Mouse (Mus musculus): Measurements from ENCODE around the gene S100a6. TPM values are rescaled to one million over a fixed set of nuclear protein-coding genes. Genes with fewer than 3 reads are reported as not detected.
A peak's percentile ranks its signal among the peaks of the same experiment; 100 is the strongest.

The S100a6 gene
- polyA plus RNA-seq, 1 experiment from 2014 or later: 418 TPM

DNA sequence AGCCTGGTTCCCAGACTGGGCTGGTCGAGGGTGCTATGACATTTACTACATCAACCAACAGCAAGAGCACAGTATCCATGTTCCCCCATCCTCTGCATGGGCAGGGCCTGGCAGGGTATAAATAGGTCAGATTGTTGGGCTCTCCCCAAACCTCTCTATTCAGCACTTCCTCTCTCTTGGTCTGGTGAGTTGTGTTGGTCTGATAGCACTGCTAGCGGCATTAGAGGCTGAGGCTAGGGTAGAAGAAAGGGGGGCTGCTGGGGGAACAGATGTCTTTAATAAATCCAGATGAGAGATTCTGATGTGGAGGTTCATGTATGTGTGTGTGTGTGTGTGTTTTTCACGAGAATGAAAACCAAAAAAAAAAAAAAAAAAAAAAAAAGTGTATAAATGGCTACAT, 9.1 kb upstream of the S100a6 start, which contains the start of gene S100a4:
Gene S100a4, plus strand, starts transcription at position 149 of the 400 bp plus-strand sequence.
- no peaks in the 10 kb centered on the region for H3K27me3 ChIP-seq (ENCODE audit: control insufficient read depth, insufficient read depth, low read length)
- H3K4me2 ChIP-seq (replicated peaks; ENCODE audit: low read depth, low read length): no peak within 1 kb of the TSS
- no peaks in the 10 kb centered on the region for H3K9me3 ChIP-seq (ENCODE audit: control insufficient read depth, low read depth, low read length)
- ATAC-seq (ENCODE audit: insufficient number of reproducible peaks, insufficient read depth, low FRiP score, low read depth): no peak
- H3K4me3 ChIP-seq (ENCODE audit: low read depth, low read length): no peak within 1 kb of the TSS
- 44% methylated on average over 3 of the region's 3 CpGs for WGBS
- peak within 1 kb of the TSS; percentile 91 for H3K27ac ChIP-seq (ENCODE audit: low read length)
- peaks cover 25% of the 10 kb centered on the region for H3K4me1 ChIP-seq (ENCODE audit: control insufficient read depth, insufficient read depth, low read length)
- no peak within 1 kb of the TSS for H3K9ac ChIP-seq (replicated peaks; ENCODE audit: low read depth, low read length)
- no peaks in the 10 kb centered on the region for H3K36me3 ChIP-seq (ENCODE audit: control insufficient read depth, insufficient read depth, low read length)

DNA sequence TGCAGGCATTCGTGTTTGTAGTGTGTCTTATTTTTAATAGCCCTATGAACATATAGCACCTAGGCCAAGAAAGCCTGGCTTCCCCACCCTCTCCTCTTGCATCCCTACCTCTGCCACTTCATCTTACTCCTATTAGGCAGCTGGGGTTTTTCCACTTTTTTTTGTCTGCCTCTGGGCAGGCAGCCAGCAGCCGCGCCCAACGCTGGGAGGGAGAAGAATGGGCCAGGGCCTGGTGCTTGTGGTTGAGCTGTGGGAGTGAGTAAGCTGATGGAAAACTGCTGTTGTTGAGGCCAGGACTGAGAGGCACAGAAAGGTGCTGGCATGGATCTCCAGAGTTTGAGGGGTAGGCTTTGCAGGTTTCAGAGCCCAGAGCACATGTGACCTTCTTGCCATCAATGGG, 8.3 kb upstream of the S100a6 start:
- peaks cover 25% of the 10 kb centered on the region for H3K4me1 ChIP-seq (ENCODE audit: control insufficient read depth, insufficient read depth, low read length)
- WGBS: 15% methylated on average over 4 of the region's 4 CpGs
- peak; percentile 80 for ATAC-seq (ENCODE audit: insufficient number of reproducible peaks, insufficient read depth, low FRiP score, low read depth)

DNA sequence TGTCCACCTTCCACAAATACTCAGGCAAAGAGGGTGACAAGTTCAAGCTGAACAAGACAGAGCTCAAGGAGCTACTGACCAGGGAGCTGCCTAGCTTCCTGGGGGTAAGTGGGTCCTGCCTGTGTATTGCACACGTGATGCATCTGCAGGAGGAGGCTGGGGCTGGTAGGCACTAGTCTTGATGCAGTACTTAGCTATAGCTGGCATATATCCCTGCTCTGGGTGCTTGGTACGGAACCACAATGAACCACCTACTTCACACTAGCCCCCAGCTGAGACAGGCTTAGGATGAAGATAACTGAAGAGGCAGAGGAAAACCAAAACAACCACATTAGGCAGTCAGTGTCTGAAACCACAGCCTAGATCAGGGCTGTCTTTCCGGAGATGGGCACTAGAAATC, 7.6 kb upstream of the S100a6 start:
- WGBS: 73% methylated on average over 3 of the region's 3 CpGs
- no peak for ATAC-seq (ENCODE audit: insufficient number of reproducible peaks, insufficient read depth, low FRiP score, low read depth)
- Histone ChIP-seq H3K27me3 (ENCODE audit: control insufficient read depth, insufficient read depth, low read length) (no peaks in the 10 kb centered on the region), H3K4me2 (replicated peaks; ENCODE audit: low read depth, low read length) (no peak overlapping the region), H3K9ac (replicated peaks; ENCODE audit: low read depth, low read length) (no peak overlapping the region), H3K9me3 (ENCODE audit: control insufficient read depth, low read depth, low read length) (no peaks in the 10 kb centered on the region), H3K4me3 (ENCODE audit: low read depth, low read length) (no peak overlapping the region), H3K4me1 (ENCODE audit: control insufficient read depth, insufficient read depth, low read length) (peaks cover 25% of the 10 kb centered on the region), H3K36me3 (ENCODE audit: control insufficient read depth, insufficient read depth, low read length) (no peaks in the 10 kb centered on the region), H3K27ac (ENCODE audit: low read length) (peak overlapping the region; percentile 91)

More for the DNA sequence above, 8.3 kb upstream of the S100a6 start:
- Histone ChIP-seq H3K9me3 (ENCODE audit: control insufficient read depth, low read depth, low read length) (no peaks in the 10 kb centered on the region), H3K9ac (replicated peaks; ENCODE audit: low read depth, low read length) (no peak overlapping the region), H3K36me3 (ENCODE audit: control insufficient read depth, insufficient read depth, low read length) (no peaks in the 10 kb centered on the region), H3K4me2 (replicated peaks; ENCODE audit: low read depth, low read length) (no peak overlapping the region), H3K27ac (ENCODE audit: low read length) (peak overlapping the region; percentile 91), H3K4me3 (ENCODE audit: low read depth, low read length) (no peak overlapping the region), H3K27me3 (ENCODE audit: control insufficient read depth, insufficient read depth, low read length) (no peaks in the 10 kb centered on the region)

DNA sequence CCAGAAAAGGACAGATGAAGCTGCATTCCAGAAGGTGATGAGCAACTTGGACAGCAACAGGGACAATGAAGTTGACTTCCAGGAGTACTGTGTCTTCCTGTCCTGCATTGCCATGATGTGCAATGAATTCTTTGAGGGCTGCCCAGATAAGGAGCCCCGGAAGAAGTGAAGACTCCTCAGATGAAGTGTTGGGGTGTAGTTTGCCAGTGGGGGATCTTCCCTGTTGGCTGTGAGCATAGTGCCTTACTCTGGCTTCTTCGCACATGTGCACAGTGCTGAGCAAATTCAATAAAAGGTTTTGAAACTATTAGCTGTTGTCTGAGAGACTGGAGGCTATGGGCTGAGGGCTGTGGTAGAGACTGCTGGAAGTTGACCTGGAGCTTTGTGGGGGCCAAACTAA, 6.9 kb upstream of the S100a6 start:
- peak overlapping the region; percentile 91 for H3K27ac ChIP-seq (ENCODE audit: low read length)
- H3K27me3 ChIP-seq (ENCODE audit: control insufficient read depth, insufficient read depth, low read length): no peaks in the 10 kb centered on the region
- H3K4me3 ChIP-seq (ENCODE audit: low read depth, low read length): no peak overlapping the region
- 75% methylated on average over 2 of the region's 2 CpGs for WGBS
- ATAC-seq (ENCODE audit: insufficient number of reproducible peaks, insufficient read depth, low FRiP score, low read depth): no peak
- peaks cover 25% of the 10 kb centered on the region for H3K4me1 ChIP-seq (ENCODE audit: control insufficient read depth, insufficient read depth, low read length)
- H3K4me2 ChIP-seq (replicated peaks; ENCODE audit: low read depth, low read length): no peak overlapping the region
- no peaks in the 10 kb centered on the region for H3K9me3 ChIP-seq (ENCODE audit: control insufficient read depth, low read depth, low read length)
- H3K36me3 ChIP-seq (ENCODE audit: control insufficient read depth, insufficient read depth, low read length): no peaks in the 10 kb centered on the region
- H3K9ac ChIP-seq (replicated peaks; ENCODE audit: low read depth, low read length): no peak overlapping the region

DNA sequence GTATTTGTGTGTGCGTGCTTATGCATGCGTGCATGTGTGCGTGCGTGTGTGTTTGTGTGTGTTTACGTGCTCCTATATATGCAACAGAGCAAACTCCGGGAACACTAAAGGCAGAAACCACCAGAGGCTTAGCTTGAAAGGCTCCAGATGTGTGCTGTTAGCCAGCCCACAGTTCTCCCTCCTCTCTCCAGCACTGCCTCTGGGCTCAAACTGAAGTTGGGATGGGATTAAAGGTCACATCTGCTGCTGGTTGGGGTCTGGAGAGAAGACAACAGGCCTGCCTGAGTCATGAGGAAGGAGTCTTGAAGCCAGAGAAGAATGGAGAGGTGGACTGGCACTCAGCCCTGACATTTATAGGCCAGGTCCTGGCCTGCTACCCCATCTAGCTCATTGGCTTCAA, 6.5 kb upstream of the S100a6 start:
- Histone ChIP-seq H3K9ac (replicated peaks; ENCODE audit: low read depth, low read length) (no peak overlapping the region), H3K27me3 (ENCODE audit: control insufficient read depth, insufficient read depth, low read length) (no peaks in the 10 kb centered on the region), H3K9me3 (ENCODE audit: control insufficient read depth, low read depth, low read length) (no peaks in the 10 kb centered on the region), H3K4me1 (ENCODE audit: control insufficient read depth, insufficient read depth, low read length) (peaks cover 25% of the 10 kb centered on the region), H3K4me2 (replicated peaks; ENCODE audit: low read depth, low read length) (no peak overlapping the region), H3K4me3 (ENCODE audit: low read depth, low read length) (no peak overlapping the region), H3K27ac (ENCODE audit: low read length) (peak overlapping the region; percentile 91), H3K36me3 (ENCODE audit: control insufficient read depth, insufficient read depth, low read length) (no peaks in the 10 kb centered on the region)
- WGBS: 63% methylated on average over 6 of the region's 6 CpGs
- peak; percentile 38; the same call in 1 of the 2 replicates for ATAC-seq (ENCODE audit: insufficient number of reproducible peaks, insufficient read depth, low FRiP score, low read depth)

DNA sequence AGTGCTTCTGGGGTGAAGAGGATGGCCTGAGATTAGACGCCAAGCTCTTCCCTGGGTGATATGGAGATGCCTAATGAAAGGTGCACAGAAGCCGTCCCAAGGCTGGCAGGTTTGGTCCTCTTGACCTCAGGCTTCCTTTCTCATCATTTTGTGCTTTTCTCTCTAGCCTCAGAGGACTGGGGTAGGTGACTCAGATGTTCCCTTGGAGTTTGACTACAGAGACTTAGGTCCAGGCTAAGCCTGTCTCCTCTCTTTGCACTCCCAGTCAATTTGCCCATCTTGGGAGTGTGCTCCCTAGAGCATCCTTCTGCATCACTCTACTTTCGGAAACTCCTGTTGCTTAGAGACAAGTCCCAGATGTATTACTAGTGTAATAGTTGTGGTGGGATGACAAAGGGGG, 5.3 kb upstream of the S100a6 start:
- no peaks in the 10 kb centered on the region for H3K9me3 ChIP-seq (ENCODE audit: control insufficient read depth, low read depth, low read length)
- 87% methylated on average over 3 of the region's 3 CpGs for WGBS
- no peaks in the 10 kb centered on the region for H3K27me3 ChIP-seq (ENCODE audit: control insufficient read depth, insufficient read depth, low read length)
- no peak overlapping the region for H3K9ac ChIP-seq (replicated peaks; ENCODE audit: low read depth, low read length)
- no peak for ATAC-seq (ENCODE audit: insufficient number of reproducible peaks, insufficient read depth, low FRiP score, low read depth)
- no peak overlapping the region for H3K27ac ChIP-seq (ENCODE audit: low read length)
- no peak overlapping the region for H3K4me2 ChIP-seq (replicated peaks; ENCODE audit: low read depth, low read length)
- peaks cover 25% of the 10 kb centered on the region for H3K4me1 ChIP-seq (ENCODE audit: control insufficient read depth, insufficient read depth, low read length)
- no peak overlapping the region for H3K4me3 ChIP-seq (ENCODE audit: low read depth, low read length)
- no peaks in the 10 kb centered on the region for H3K36me3 ChIP-seq (ENCODE audit: control insufficient read depth, insufficient read depth, low read length)

DNA sequence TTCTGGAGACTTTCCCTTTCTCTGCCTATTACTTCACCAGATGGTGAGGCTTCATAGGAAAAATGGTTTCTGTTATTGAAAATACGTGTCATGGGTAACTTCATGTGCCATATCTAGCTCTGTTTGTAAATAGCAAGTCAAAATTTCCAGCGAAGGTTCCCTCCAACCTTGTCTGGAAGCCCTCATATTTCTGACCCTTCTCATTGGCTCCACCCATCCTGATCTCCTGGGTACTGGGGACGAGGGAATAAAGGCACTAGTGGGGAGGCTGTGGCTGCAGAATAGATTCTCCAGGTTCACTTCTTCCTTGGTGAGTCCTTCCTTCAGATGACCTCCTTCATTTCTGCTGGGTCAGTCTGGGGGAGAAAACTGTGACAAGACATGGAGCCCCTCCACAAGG, 4.5 kb upstream of the S100a6 start, which contains the start of gene S100a5:
Gene S100a5, plus strand, starts transcription at position 301 of the 400 bp plus-strand sequence.
- H3K4me3 ChIP-seq (ENCODE audit: low read depth, low read length): no peak within 1 kb of the TSS
- no peaks in the 10 kb centered on the region for H3K9me3 ChIP-seq (ENCODE audit: control insufficient read depth, low read depth, low read length)
- no peaks in the 10 kb centered on the region for H3K27me3 ChIP-seq (ENCODE audit: control insufficient read depth, insufficient read depth, low read length)
- H3K4me1 ChIP-seq (ENCODE audit: control insufficient read depth, insufficient read depth, low read length): peaks cover 25% of the 10 kb centered on the region
- H3K4me2 ChIP-seq (replicated peaks; ENCODE audit: low read depth, low read length): no peak within 1 kb of the TSS
- no peak within 1 kb of the TSS for H3K27ac ChIP-seq (ENCODE audit: low read length)
- 53% methylated on average over 3 of the region's 3 CpGs for WGBS
- no peak within 1 kb of the TSS for H3K9ac ChIP-seq (replicated peaks; ENCODE audit: low read depth, low read length)
- H3K36me3 ChIP-seq (ENCODE audit: control insufficient read depth, insufficient read depth, low read length): no peaks in the 10 kb centered on the region
- no peak for ATAC-seq (ENCODE audit: insufficient number of reproducible peaks, insufficient read depth, low FRiP score, low read depth)

DNA sequence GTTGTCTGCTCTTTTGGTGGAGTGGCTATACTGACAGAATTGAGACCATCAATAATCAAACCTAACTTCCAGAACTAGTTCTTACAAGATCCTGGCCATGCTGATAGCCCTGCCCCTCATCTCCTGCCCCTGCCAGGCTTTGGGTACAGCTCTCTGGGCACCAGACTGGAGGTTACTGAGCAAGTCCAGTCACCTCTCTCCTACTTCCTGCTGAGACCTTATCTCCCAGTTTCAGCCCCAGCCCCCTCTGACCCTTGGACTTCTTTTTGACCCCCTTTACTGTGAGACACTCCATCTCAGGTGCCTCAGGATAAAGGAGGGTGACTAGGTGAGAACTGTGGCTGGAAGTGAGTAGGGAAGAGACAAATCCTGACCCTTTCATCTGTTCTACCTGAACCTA, 3.6 kb upstream of the S100a6 start:
- H3K27ac ChIP-seq (ENCODE audit: low read length): no peak overlapping the region
- H3K9ac ChIP-seq (replicated peaks; ENCODE audit: low read depth, low read length): no peak overlapping the region

DNA sequence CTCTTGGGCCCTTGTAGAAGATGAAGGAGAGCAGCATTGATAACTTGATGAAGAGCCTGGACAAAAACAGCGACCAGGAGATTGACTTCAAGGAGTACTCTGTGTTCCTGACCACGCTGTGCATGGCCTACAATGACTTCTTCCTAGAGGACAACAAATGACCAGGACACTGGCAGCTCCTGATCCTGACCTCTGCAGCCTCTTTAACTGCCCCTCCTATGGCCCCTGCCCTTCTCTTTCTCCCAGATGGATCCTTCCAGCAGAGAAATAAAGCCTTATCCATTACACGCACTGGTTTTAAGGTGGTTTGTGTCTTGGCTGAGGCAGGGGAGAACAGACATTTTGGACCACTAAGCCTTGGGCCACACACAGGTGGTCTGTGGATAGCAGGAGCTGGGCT, 1.2 kb upstream of the S100a6 start:
- H3K9ac ChIP-seq (replicated peaks; ENCODE audit: low read depth, low read length): no peak overlapping the region
- ATAC-seq (ENCODE audit: insufficient number of reproducible peaks, insufficient read depth, low FRiP score, low read depth): no peak
- no peaks in the 10 kb centered on the region for H3K9me3 ChIP-seq (ENCODE audit: control insufficient read depth, low read depth, low read length)
- no peak overlapping the region for H3K4me2 ChIP-seq (replicated peaks; ENCODE audit: low read depth, low read length)
- 92% methylated on average over 3 of the region's 3 CpGs for WGBS
- no peaks in the 10 kb centered on the region for H3K36me3 ChIP-seq (ENCODE audit: control insufficient read depth, insufficient read depth, low read length)
- H3K4me1 ChIP-seq (ENCODE audit: control insufficient read depth, insufficient read depth, low read length): peaks cover 16% of the 10 kb centered on the region; the same call in 1 of the 2 replicates
- H3K4me3 ChIP-seq (ENCODE audit: low read depth, low read length): no peak overlapping the region
- no peak overlapping the region for H3K27ac ChIP-seq (ENCODE audit: low read length)
- H3K27me3 ChIP-seq (ENCODE audit: control insufficient read depth, insufficient read depth, low read length): no peaks in the 10 kb centered on the region

More for the DNA sequence above, 3.6 kb upstream of the S100a6 start:
- no peak for ATAC-seq (ENCODE audit: insufficient number of reproducible peaks, insufficient read depth, low FRiP score, low read depth)
- no peak overlapping the region for H3K4me2 ChIP-seq (replicated peaks; ENCODE audit: low read depth, low read length)
- H3K27me3 ChIP-seq (ENCODE audit: control insufficient read depth, insufficient read depth, low read length): no peaks in the 10 kb centered on the region
- no peak overlapping the region for H3K4me3 ChIP-seq (ENCODE audit: low read depth, low read length)
- H3K36me3 ChIP-seq (ENCODE audit: control insufficient read depth, insufficient read depth, low read length): no peaks in the 10 kb centered on the region
- H3K9me3 ChIP-seq (ENCODE audit: control insufficient read depth, low read depth, low read length): no peaks in the 10 kb centered on the region
- peaks cover 25% of the 10 kb centered on the region for H3K4me1 ChIP-seq (ENCODE audit: control insufficient read depth, insufficient read depth, low read length)

Measured in stomach, embryonic 14.5 days (tissue).